Mouse (Mus musculus) olfactory bulb, adult 2 months (tissue): ENCODE data around the gene Psmd9. TPM values are rescaled to one million over a fixed set of nuclear protein-coding genes. Genes with fewer than 3 reads are reported as not detected.

Source experiments
- H3K27ac ChIP-seq: fragments of 200-500 bp; 2 replicates; pipeline ENCODE4 v1.5.1; 2012; ENCODE audit warnings: low read depth, low read length; ENCODE audit not compliant: insufficient read depth
- H3K4me1 ChIP-seq: fragments of 200-500 bp; 2 replicates; pipeline ENCODE4 v1.6.1; 2012; ENCODE audit warnings: low read length; ENCODE audit not compliant: control insufficient read depth, insufficient read depth
- H3K4me3 ChIP-seq: fragments of 200-500 bp; 2 replicates; pipeline ENCODE4 v1.5.1; 2012; ENCODE audit warnings: mild to moderate bottlenecking, low read depth, low read length, moderate library complexity; ENCODE audit not compliant: insufficient read depth
- CTCF ChIP-seq: fragments of 200-500 bp; IDR thresholded peaks from 2 replicates; pipeline ENCODE4 v1.5.1; 2012; ENCODE audit warnings: low read depth, mild to moderate bottlenecking, low read length, moderate library complexity; ENCODE audit not compliant: insufficient read depth
- POLR2A ChIP-seq: fragments of 200-500 bp; IDR thresholded peaks from 2 replicates; pipeline ENCODE4 v1.6.1; 2012; ENCODE audit warnings: mild to moderate bottlenecking, low read depth, low read length, moderate library complexity; ENCODE audit not compliant: insufficient read depth
- WGBS: fragments of 180-500 bp; shearing (Covaris S2); methylation state at CpG from one replicate; pipeline ENCODE4 v1.1.7; 2018; 5-methylcytosine and 5-hydroxymethylcytosine counted together
- polyA plus RNA-seq: library from polyadenylated mRNA; stranded (reverse); fragments of >200 nt; gene quantifications from 2 replicates; pipeline ENCODE4 v1.2.4, GENCODE M21; 2012; ENCODE audit warnings: low replicate concordance; ENCODE audit not compliant: missing spikeins, insufficient read depth, insufficient read length

Psmd9 gene
- polyA plus RNA-seq, 1 experiment, result not detected

- 52% methylated on average over 25 of the region's 25 CpGs for WGBS
- no peak for TF ChIP-seq POLR2A
- TF ChIP-seq CTCF, result no peak
- no peak overlapping the region for H3K27ac ChIP-seq
- H3K4me3 ChIP-seq, result no peak overlapping the region
- H3K4me1 ChIP-seq, result peaks cover 63% of the 10 kb centered on the region
These were observed 21.0 kb upstream of the Psmd9 start for GRCm38 (mm10) chr5:123148073-123148722.

- WGBS, result 3% methylated on average over 19 of the region's 19 CpGs
- TF ChIP-seq CTCF (peak; percentile 88), POLR2A (no peak)
- no peak overlapping the region for H3K27ac ChIP-seq
- H3K4me1 ChIP-seq, result peaks cover 55% of the 10 kb centered on the region
- H3K4me3 ChIP-seq, result peak overlapping the region; percentile 48
These were observed 19.5 kb upstream of the Psmd9 start for GRCm38 (mm10) chr5:123149451-123150400.

GRCm38 (mm10) chr5:123150641-123151040 is 18.6 kb upstream of the Psmd9 start:
- WGBS, result 18% methylated on average over 7 of the region's 7 CpGs
- H3K4me1 ChIP-seq, result peaks cover 49% of the 10 kb centered on the region
- TF ChIP-seq CTCF, result no peak
- TF ChIP-seq POLR2A, result no peak
- peak overlapping the region; percentile 48 for H3K4me3 ChIP-seq
- no peak overlapping the region for H3K27ac ChIP-seq

- TF ChIP-seq CTCF, result no peak
- TF ChIP-seq POLR2A, result no peak
- WGBS, result 11% methylated on average over 7 of the region's 7 CpGs
- Histone ChIP-seq H3K4me3 (peak overlapping the region; percentile 48), H3K27ac (no peak overlapping the region), H3K4me1 (peaks cover 49% of the 10 kb centered on the region)
These were observed 18.1 kb upstream of the Psmd9 start for GRCm38 (mm10) chr5:123151077-123151476.

GRCm38 (mm10) chr5:123151707-123152362 is 17.4 kb upstream of the Psmd9 start:
- TF ChIP-seq POLR2A, result no peak
- no peak for TF ChIP-seq CTCF
- Histone ChIP-seq H3K27ac (no peak overlapping the region), H3K4me1 (peaks cover 43% of the 10 kb centered on the region), H3K4me3 (no peak overlapping the region)
- 85% methylated on average over 19 of the region's 19 CpGs for WGBS

- H3K4me3 ChIP-seq, result no peak overlapping the region
- no peak for TF ChIP-seq CTCF
- TF ChIP-seq POLR2A, result no peak
- H3K27ac ChIP-seq, result no peak overlapping the region
- H3K4me1 ChIP-seq, result peaks cover 36% of the 10 kb centered on the region
- WGBS, result 70% methylated on average over 1 of the region's 1 CpGs
These were observed 16.3 kb upstream of the Psmd9 start for GRCm38 (mm10) chr5:123152901-123153300.

GRCm38 (mm10) chr5:123155425-123155824 is 13.8 kb upstream of the Psmd9 start:
- H3K4me1 ChIP-seq, result peaks cover 16% of the 10 kb centered on the region
- WGBS, result 41% methylated on average over 7 of the region's 7 CpGs
- no peak overlapping the region for H3K27ac ChIP-seq
- TF ChIP-seq POLR2A (no peak), CTCF (no peak)
- H3K4me3 ChIP-seq, result no peak overlapping the region

GRCm38 (mm10) chr5:123156763-123157162 is 12.4 kb upstream of the Psmd9 start:
- peaks cover 7% of the 10 kb centered on the region for H3K4me1 ChIP-seq
- no peak overlapping the region for H3K27ac ChIP-seq
- H3K4me3 ChIP-seq, result no peak overlapping the region
- 85% methylated on average over 12 of the region's 12 CpGs for WGBS
- TF ChIP-seq POLR2A (no peak), CTCF (peak; percentile 68; the same call in 1 of the 2 replicates)

- no peak overlapping the region for H3K27ac ChIP-seq
- H3K4me1 ChIP-seq, result peaks cover 6% of the 10 kb centered on the region; the same call in 1 of the 2 replicates
- WGBS, result 72% methylated on average over 4 of the region's 4 CpGs
- no peak for TF ChIP-seq CTCF
- TF ChIP-seq POLR2A, result no peak
- no peak overlapping the region for H3K4me3 ChIP-seq
These were observed 11.2 kb upstream of the Psmd9 start for GRCm38 (mm10) chr5:123157972-123158371.
